Mouse (Mus musculus): ENCODE measurements around the gene Cyp1a1.

Gene Cyp1a1

GRCm38 (mm10) chr9:57687751-57688150 lies at the start of gene Cyp1a1:
Cyp1a1 (plus strand) TSS chr9:57687928.
- no peak for DNase-seq (ENCODE audit: low spot score in 2 of 2)

- peak; percentile 65 to 73 for DNase-seq (ENCODE audit: low spot score in 2 of 2)
These were observed 48.9 kb upstream of the Cyp1a1 start for GRCm38 (mm10) chr9:57638651-57639459.

DNA sequence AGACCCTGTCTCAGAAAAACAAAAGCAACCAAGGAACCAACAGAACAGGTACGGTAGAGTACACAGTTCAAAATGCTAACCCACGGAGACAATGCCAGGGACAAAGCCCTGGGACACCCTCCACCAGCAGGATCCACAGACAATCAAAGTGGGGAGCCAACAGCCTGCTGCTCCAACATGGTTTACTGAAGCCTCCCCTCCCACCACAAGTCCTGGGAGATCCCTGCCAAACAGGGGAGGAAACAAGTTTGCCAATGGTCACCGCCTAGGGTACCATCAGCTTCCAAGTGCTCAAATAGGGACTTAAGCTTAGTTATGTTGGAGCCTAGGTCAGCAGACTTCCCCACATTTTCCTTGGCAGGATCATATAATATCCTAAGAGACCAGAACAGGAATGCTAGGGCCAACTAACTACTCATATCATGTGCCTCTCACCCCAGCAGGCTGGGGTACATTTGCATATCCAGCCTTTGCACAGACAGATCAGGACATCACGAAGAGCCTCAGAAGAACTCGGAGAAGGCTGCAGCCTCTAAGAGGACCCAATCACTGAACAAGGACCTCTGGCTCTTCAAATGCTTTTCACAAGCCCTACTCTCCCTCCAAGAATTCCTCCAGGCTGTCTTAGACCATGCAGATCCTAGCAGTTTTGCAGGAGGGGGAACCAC lies 47.9 kb upstream of the Cyp1a1 start:
- no peak for DNase-seq (ENCODE audit: low spot score in 2 of 2)

GRCm38 (mm10) chr9:57640384-57640783 lies 47.3 kb upstream of the Cyp1a1 start:
- peak; percentile 74 to 82 for DNase-seq (ENCODE audit: low spot score in 2 of 2)

- no peak for DNase-seq (ENCODE audit: low spot score in 2 of 2)
These were observed 46.7 kb upstream of the Cyp1a1 start for GRCm38 (mm10) chr9:57641022-57641421.

DNA sequence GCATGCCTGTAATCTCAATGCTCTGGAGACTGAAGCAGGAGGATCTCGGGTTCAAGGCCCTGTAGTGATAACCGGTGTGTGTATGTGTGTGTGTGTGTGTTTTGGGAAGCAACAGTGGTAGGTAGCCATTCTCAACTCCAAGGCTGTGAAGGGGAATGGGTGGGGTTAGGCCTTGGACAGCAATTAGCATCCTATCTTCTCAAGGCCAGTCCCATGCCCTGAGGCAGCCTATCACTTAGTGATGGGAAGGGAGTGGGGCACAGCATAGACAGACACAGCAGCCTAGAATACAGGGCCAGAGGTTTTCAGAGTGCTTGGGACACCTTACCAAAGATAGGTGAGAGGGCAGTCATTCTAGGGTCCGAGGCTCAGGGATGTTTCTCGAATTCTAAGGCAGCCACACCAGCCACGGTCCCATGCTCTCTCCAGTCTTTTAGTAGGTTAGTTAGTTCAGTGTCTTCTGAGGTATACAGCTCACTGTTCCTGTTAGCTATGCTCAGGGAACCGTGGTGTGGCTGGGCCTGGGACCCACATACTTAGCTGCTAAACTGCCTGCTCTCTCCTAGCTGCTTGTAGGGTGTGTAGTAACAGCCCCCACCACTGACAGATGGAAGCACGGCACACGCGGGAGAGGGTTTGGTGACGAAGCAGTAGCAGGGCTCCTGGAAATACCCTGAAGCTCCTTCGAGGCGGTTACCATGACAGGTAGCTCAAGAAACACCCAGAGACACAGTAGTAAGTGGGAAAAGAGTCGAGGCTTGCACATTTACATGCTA lies 45.8 kb upstream of the Cyp1a1 start:
- DNase-seq (ENCODE audit: low spot score in 2 of 2), result no peak

DNA sequence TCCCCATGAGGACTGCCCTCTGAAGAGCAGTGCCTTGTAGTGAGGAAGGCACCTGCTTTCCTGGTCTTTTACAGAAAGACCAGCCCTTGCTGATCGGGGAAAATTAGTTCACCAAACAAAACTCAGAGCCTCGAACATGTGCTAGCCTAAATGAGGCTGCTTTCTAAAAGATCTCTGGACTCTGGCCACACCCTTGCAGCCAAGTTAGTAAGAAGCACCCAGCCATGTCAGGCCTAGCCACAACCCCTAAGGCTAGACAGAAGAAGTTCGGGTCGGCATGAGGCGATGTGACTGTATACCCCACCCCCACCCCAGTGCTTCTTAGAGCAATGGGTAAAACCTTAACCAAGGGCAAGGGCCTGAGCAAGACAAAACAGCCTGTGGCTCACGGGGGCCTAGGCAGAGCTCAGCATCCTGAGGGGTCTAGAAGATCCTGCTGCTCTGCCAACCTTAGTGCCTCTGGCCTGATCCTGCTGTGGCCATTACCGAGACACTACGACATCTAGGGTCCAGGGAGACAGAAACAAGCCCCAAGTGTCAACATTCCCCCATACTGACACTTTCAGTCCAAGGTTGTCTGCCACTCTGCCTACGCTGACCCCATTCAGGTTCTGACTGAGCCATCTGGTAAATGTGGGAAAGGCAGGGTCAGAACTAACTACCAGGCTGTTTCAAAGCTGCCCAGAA lies 44.4 kb upstream of the Cyp1a1 start:
- DNase-seq (ENCODE audit: low spot score in 2 of 2), result peak in 1 of 2 experiments; percentile 36

- DNase-seq (ENCODE audit: low spot score in 2 of 2), result peak in 1 of 2 experiments; percentile 44
These were observed 43.9 kb upstream of the Cyp1a1 start for GRCm38 (mm10) chr9:57643856-57644180.

DNA sequence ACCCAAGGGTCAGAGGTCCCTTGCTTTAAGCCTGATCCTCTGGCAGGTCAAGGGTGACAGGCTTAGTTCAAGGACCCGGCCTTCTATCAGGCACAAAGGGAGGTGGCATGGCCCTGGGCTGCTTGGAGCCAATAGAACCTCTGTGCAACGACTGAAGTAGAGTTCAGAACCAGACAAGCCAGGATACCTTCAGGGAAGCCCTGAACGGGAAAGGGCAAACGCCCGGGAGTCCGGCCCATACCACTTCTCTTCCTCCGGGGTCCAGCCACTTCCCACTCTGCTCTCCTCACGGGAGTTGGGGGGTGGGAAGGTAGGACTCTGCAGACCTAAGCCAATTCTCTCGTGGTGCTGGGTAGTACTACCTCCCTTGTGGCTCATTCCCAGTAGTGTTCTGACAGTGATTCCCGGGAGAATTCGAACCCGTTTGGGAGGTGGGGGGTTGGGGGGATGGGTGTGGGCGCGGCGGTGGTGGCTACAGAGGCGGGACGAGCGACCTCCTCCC lies 43.2 kb upstream of the Cyp1a1 start:
- DNase-seq (ENCODE audit: low spot score in 2 of 2), result no peak

DNA sequence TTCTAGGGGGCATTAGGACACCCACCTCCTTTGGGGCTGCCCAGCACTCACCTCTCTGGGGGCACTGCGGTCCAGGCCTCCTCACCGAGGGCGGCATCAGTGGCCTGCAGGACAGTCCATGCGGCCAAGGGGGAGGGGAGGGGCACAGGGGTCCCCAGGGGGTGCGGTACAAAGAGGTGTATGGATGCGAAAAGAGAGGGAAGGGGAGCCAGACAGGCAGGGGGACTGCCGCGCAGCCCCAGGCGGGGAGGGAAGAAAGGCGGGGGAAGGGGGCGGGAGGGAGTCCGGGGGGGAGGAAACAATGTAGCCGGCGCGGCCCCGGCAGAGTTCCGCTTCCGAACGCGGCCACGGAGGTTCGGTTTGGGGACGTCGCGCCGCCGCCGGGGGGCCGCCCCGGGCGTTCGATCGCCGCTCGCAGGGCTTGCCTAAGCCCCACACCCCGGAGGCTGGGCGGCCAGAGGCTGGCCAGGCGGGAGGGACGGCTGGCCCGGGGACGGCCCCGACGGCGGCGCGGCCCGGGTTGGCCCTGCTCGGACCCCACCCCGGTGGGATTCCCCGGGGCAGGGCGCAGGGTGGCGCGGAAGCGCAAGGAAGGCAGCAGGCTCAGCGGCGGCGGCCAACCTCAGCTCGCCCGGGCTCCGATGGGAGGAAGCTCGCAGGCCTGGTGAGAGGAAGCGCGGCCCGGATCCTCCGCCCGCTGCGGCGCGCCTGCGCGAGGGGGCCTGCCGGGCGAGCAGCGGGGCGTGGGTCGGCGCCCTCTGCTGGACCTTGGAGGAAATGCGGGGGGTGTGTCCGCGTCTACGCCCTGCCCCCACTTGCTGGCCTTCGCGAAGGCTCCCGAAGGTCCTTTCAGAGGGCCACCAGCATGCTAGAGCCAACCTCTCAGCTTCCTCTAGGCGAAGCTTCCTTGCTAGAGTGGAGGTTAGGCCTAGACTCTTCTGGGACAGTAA lies 42.5 kb upstream of the Cyp1a1 start:
- peak; percentile 94 to 96 for DNase-seq (ENCODE audit: low spot score in 2 of 2)

GRCm38 (mm10) chr9:57646551-57647103 lies 41.1 kb upstream of the Cyp1a1 start:
- DNase-seq (ENCODE audit: low spot score in 2 of 2), result no peak

DNA sequence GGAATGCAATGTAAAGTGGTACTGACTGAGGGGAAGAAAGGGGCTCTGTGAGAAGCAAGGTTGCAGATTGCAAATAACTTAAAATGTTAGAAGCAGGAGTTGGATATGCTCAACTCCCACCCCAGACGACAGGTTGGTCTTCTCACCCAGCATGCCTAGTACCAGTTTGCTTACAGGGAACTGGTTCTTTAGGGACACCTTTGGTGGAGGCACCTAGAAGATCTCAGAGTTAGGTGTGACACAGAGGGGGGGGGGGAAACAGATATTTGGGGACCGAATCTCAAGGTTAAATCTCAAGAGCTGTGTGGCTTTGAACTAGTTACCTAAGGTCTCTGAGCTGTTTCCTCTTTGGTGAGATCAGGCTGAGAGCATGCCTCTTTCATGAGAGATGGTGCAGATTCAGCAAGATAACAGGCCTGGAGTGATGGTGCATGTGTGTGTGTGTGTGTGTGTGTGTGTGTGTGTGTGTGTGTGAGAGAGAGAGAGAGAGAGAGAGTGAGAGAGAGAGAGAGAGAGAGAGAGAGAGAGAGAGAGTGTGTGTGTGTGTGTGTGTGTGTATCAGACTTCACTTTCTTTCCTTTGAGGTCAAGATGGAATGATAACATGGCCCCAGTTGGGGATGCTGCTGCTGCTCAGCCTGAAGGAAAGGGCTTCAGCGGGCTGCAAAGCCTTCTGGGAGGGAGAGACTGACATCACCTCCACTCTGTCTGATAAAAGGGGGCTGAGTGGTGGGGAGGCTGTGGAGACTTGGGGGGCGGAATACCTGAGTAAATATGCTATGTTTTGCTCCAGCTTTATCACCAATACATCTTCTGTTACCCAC lies 40.2 kb upstream of the Cyp1a1 start:
- DNase-seq (ENCODE audit: low spot score in 2 of 2), result no peak

GRCm38 (mm10) chr9:57650130-57650785 lies 37.5 kb upstream of the Cyp1a1 start:
- no peak for DNase-seq (ENCODE audit: low spot score in 2 of 2)

DNA sequence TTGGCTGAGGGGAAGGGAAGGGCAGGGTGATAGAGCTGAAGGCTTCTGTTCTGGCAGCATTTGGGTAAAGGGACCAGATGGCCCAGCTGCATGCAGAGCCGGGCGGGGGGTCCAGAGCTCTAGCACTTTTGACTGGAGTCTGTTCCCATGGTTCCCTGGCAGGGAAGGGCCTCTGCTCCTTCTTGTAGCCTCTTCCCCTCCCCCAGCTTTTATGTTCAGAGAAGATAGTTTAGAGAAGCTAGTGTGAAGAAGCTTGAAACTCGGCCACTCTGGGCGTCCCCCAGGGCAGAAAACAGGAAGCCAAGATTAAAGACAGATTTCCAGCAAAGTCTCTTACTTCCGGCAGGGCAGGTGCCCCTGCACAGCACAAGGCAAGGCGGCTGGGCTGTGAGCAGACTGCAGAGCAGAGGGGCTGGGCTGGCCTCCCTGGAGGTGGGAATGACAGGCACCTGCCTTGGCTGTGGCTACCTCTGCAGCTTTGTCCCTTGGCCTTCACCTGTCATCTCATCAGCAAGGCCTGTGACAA lies 36.9 kb upstream of the Cyp1a1 start:
- peak in 1 of 2 experiments; percentile 50 for DNase-seq (ENCODE audit: low spot score in 2 of 2)

DNA sequence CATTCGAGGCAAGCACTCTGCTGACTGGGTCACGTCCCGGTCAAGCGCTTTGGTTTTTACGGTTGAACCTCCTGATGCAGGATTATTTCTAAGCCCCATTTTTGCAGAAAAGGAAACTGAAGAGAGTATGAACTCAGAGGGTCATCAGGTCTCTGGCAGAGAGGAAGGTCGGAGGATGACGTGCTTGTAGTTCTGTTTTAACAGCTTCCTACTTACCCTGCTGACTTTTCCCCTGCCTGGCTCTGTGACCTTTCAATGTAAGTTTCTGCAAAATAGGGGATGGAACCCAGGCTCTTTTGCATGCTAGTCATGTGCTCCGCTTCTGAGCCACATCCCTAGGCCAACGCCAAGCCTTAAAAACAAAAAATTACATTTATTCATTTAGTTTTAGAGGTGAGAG lies 35.4 kb upstream of the Cyp1a1 start:
- no peak for DNase-seq (ENCODE audit: low spot score in 2 of 2)

DNA sequence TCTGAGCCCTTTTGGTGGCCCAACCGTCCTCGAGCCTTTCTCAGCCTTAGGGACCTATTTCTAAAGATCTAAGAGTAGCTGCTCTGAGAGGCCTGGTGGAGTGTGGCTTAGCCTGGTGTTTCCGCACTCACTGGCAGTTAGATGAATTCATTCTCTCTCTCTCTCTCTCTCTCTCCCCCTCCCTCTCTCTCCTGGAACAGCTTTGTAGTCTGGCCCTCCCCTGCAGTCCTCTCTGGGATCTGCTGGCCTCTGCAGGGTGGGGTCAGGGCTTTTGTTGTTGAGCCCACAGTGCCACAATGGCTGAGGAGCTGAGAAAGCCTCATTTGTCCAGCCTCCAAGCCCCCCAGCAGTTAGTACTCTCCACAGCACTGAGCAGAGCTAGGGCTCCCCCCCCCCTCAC lies 34.9 kb upstream of the Cyp1a1 start:
- no peak for DNase-seq (ENCODE audit: low spot score in 2 of 2)

DNA sequence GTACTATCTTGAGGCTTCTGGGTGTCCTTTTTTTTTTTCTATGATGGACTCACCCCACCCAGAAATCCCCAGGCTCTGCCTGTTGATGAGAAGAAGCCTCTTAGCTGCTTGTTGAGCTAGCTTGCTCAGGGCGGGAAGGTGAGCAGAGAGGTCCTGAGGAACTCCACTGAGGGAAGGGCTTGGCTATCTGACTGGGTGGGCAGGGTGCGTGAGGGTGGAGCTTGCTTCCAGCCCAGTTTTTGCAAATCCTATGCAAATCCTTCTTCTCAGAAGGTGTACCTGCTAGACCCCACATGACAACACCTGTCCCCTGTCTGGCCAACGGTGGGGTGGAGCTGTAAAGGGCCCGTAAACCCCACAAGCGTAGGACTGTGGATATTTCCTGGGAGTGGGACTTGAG lies 34.4 kb upstream of the Cyp1a1 start, which contains the start of gene Csk:
Csk (minus strand) TSS at position 349 of the 400 bp plus-strand sequence.
- DNase-seq (ENCODE audit: low spot score in 2 of 2), result no peak

DNA sequence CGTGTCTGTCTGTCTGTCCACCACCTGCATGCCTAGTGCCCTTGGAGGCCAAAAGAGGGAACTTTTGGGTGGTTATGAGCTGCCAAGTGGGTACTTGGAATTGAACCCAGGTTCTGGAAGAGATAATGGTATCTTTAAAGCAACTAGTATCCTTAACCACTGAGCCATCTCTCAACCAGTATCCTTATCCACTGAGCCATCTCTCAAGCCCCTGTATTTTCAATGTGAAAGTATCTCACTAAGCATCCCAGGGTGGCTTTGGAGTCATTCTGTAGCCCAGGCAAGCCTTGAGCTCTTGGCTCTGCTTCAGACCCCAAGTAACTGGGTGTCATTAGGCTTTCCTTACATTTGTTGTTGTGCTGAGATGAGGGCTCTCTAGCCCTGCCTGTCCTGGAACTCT lies 32.8 kb upstream of the Cyp1a1 start:
- no peak for DNase-seq (ENCODE audit: low spot score in 2 of 2)

DNA sequence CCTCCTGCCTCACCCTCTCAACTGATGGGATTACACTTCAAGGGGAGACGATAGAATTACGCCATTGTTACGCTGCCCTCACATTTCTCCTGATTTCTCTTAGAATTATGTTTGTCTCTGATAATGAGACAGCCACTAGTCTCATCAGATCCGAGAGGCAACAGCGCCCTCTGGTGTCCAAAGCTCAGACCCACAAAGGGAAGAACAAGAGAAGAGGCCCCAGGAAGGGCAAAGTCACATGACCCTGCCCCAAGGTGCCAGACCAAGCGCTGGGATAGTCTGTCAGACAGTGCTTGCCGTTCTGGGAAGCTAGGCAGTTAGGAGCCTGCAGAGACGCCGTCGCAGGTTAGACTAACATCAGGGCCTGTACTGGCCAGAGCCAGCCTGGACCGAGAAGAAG lies 32.0 kb upstream of the Cyp1a1 start:
- DNase-seq (ENCODE audit: low spot score in 2 of 2), result peak; percentile 90 to 97

Measured in spleen, postnatal 14 days (tissue).